Mouse (Mus musculus) thymus, postnatal 25 days (tissue): ENCODE measurements around the gene Slc16a2.

Experiments
- DNase-seq: peaks from one replicate; pipeline ENCODE4 v3.0.0; 2022

The Slc16a2 gene

GRCm38 (mm10) chrX:103821832-103822196 is at the start of gene Slc16a2:
TSS of gene Slc16a2 (minus strand) at chrX:103821983.
- DNase-seq, result peak; percentile 23

- DNase-seq, result no peak
These were observed 41.7 kb upstream of the Slc16a2 start for GRCm38 (mm10) chrX:103863502-103863901.

GRCm38 (mm10) chrX:103862877-103863276 is 41.1 kb upstream of the Slc16a2 start:
- no peak for DNase-seq

GRCm38 (mm10) chrX:103845266-103845665 is 23.5 kb upstream of the Slc16a2 start:
- no peak for DNase-seq

GRCm38 (mm10) chrX:103828836-103829235 is 7.1 kb upstream of the Slc16a2 start:
- DNase-seq, result no peak

GRCm38 (mm10) chrX:103822271-103822811 is 558 bp upstream of the Slc16a2 start:
- no peak for DNase-seq

- DNase-seq, result no peak
These were observed 470 bp downstream of the Slc16a2 start for GRCm38 (mm10) chrX:103821195-103821831.

GRCm38 (mm10) chrX:103820307-103821194 is 1.2 kb downstream of the Slc16a2 start:
- DNase-seq, result no peak

GRCm38 (mm10) chrX:103819253-103819652 is 2.5 kb downstream of the Slc16a2 start:
- DNase-seq, result no peak

GRCm38 (mm10) chrX:103812690-103813089 is 9.1 kb downstream of the Slc16a2 start:
- no peak for DNase-seq

- DNase-seq, result no peak
These were observed 11.3 kb downstream of the Slc16a2 start for GRCm38 (mm10) chrX:103810483-103810882.

- DNase-seq, result no peak
These were observed 15.4 kb downstream of the Slc16a2 start for GRCm38 (mm10) chrX:103806373-103806772.

- DNase-seq, result no peak
These were observed 24.8 kb downstream of the Slc16a2 start for GRCm38 (mm10) chrX:103796961-103797360.

- DNase-seq, result no peak
These were observed 26.3 kb downstream of the Slc16a2 start for GRCm38 (mm10) chrX:103795506-103795905.

- DNase-seq, result no peak
These were observed 30.5 kb downstream of the Slc16a2 start for GRCm38 (mm10) chrX:103791329-103791728.

- DNase-seq, result no peak
These were observed 36.1 kb downstream of the Slc16a2 start for GRCm38 (mm10) chrX:103785681-103786080.

- no peak for DNase-seq
These were observed 45.4 kb downstream of the Slc16a2 start for GRCm38 (mm10) chrX:103776412-103776811.

- DNase-seq, result no peak
These were observed 75.6 kb downstream of the Slc16a2 start for GRCm38 (mm10) chrX:103746197-103746596.

- DNase-seq, result no peak
These were observed 77.4 kb downstream of the Slc16a2 start for GRCm38 (mm10) chrX:103744171-103745039.

- DNase-seq, result no peak
These were observed 79.8 kb downstream of the Slc16a2 start for GRCm38 (mm10) chrX:103742057-103742315.

GRCm38 (mm10) chrX:103741215-103742056 is 80.3 kb downstream of the Slc16a2 start:
- DNase-seq, result no peak

- DNase-seq, result no peak
These were observed 87.7 kb downstream of the Slc16a2 start for GRCm38 (mm10) chrX:103734041-103734625.
